Mouse (Mus musculus) adrenal gland, postnatal 14 days (tissue): ENCODE measurements around the gene Naa15. TPM values are rescaled to one million over a fixed set of nuclear protein-coding genes. Genes with fewer than 3 reads are reported as not detected.
A peak's percentile ranks its signal among the peaks of the same experiment; 100 is the strongest.
"Not testable (repeated sequence)": the region's sequence is repeated elsewhere in the genome, so short reads cannot be mapped to it uniquely, and the experiment has no call there.

Experiments
- DNase-seq: peaks from one replicate; pipeline ENCODE4 v3.0.0; 2021; ENCODE audit warnings: mixed read lengths
- total RNA-seq: library from RNA; stranded (reverse); gene quantifications from 2 replicates; pipeline ENCODE4 v1.2.3, GENCODE M21; 2021

The Naa15 gene
- total RNA-seq, 1 experiment from 2014 or later, result 47.8 TPM

DNA sequence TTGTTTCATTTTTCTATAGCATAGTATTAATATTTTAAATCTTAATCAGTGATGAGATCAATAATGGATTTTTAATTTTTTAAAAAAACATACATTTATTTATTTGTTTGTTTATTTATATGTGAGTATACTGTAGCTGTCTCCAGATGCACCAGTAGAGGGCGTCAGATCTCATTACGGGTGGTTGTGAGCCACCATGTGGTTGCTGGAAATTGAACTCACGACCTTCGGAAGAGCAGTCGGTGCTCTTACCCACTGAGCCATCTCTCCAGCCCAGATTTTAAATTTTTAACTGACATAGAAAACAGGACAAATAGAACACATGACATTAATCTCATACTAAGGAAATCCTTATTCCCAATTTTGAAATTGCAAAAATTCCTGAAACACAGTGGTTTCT, 19.4 kb downstream of the Naa15 start:
- not testable (repeated sequence) for DNase-seq

DNA sequence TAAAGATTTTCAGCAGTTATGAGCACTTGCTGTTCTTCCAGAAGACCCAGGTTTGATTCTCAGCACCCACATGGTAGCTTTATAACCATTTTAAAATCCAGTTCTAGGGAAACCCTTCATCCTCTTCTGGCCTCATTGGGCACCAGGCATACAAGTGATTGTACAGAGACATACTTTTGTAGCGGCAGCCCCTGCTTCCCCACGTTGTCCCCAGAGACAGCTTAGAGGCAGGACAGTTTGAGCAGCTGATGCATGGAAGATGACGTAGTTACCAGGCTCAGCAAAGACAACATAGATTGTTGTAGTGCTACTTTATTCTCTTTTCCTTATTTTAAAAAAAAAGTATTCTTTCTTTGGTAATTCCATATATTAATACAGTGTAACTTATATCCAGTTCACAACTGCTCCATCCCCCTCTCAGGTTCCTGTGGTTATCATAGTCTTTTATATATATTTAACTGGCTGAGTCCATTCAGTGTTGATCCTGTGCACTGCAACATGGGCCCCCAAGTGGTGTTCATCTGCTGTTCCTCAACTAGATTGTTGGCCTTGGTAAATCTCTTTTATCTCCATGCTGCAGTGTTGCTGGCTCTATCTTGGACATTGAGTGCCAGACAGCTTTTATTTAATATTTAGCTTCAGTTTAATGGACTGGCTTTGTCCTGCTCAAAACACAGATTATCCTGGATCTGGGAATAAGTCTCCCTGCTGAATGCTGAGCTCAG, 20.1 kb downstream of the Naa15 start:
- no peak for DNase-seq

DNA sequence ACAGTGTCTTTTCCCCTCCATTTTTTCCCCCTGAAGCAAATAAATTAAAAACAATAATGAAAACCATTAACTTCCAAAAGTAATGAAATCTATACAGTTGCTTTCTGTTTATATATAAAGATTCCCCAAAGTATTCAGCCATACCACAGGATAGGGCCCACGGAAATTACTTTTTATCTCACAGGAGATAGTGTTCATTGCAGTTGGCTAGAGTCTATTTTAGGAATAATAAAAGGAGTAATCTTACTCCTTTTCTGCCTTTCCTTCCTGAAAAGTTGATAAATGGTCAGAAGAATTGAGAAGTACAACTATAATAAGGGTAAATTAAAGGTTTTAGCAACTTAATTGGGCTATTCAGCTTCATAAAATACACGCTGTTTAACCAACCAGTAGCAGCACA, 53.6 kb downstream of the Naa15 start:
- no peak for DNase-seq

DNA sequence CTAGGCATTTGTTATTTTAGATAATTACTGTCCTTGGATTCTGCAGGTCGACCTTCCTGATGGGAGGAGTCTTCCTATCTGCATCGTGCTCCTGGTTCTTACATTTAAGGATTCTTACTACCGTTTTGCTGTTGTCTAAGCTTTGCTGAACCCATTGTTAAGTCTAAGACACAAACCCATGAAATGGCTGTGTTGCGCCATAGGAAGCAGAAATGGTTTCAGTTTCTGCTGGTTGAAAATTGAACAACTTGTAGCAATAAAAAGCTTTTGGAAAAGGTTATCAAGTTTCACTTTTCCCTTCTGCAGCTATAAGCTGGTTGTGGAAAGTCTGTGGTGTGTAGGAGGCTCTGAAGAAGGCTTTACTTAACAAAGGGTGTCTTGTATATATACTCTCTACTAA, 60.8 kb downstream of the Naa15 start:
- no peak for DNase-seq

DNA sequence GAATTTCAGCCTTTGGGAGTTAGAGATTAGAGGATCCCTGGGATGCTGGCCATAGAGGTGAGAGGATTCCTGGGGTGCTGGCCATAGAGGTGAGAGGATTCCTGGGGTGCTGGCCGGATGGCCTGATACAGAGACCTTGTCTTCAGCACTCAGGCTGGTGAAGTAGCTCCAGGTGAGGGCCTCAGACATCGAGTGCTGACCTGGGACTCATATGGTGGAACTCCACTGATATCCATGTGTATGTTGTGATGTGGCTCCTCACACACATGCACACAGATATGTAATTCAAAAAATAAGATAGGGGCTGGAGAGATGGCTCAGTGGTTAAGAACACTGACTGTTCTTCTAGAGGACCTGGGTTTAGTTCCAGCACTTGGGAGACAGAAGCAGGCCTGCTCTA, 64.9 kb downstream of the Naa15 start:
- DNase-seq, result no peak

DNA sequence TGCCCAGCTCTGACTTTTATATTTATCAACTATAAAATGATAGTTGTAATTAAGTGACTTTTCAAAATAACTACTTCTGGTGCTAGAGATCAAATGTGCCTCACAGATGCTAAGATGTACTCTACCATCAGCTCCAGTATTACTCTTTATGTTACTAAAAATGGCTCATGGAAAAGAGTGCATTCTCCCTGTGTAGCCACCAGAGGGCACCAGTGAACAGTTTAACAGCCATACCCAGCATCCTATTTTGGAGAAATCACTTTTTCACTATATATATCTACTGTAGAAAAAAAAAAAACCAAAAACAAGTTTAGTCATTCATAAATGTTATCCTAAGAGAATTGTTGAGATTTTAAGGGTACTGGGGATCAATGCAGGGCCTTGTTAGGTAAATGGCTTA, 66.1 kb downstream of the Naa15 start:
- peak; percentile 66 for DNase-seq

DNA sequence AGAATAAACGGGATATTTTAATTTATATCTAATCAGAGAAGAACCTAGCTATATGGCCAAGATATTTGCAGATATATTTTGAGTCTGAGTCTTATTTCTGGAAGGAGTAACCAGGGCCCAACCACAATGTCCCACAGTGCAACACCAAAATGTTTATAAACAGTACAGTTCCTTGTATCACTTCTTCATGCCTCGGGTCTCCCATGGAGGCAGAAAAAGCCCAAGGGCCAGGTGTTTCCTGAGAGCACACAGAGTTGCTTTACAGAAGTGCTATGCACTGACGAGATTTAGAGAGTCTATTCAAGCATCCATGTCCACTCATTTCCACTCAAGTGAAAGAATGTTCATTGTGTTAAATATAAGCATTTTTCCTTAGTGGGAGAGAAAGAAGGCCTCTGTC, 66.9 kb downstream of the Naa15 start:
- DNase-seq, result no peak

DNA sequence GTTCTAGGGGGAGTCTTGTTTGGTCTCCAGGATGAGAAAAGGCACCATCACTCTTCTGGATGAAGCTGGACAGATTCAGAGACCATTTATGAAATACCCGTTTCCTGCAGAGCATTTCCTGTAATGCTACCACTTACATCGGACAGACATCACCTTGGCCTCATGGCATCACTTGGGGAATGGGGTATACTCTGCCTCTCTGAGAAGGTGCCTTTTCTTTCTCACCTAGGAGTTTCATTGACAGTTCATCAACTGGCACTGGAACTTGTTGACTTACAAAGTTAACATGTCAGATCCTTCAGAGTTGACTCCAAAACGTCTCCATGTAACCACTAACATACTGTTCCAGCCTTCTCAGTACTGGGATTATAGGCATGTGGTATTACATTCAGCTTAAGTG, 67.8 kb downstream of the Naa15 start:
- no peak for DNase-seq

DNA sequence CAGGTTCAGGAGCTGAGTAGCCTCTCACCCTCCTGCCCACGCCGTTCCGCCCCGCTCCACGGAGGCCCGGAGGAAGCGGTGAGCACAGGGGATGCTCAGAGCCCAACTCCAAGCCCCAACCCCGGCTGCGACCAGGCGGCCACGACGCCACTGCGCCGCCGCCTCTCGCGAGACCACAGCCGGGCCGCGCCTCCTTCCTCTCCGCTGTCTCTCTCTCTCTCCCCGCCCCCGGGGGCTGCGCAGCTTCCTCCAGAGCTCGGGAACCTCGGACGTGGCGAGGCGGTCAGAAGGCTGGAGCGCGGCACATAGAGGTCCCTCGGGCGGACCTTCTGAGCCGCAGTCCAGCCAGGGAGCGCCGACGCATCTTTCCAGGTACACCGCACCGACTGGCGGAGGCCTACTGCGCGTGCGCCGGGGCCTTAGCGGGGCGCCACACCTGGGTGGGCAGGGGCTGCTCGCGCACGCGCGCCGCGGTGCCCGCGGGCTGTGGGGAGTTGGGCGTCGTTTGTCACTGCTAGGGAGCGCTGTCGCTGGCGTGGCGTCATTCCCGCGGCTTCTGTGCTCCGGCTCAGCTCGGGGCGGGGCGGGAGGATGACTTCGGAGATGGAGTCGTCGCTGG, 68.9 kb downstream of the Naa15 start, which contains the start of gene Rab33b:
Rab33b (plus strand) TSS at position 180 of the 619 bp plus-strand sequence.
- DNase-seq, result peak; percentile 99

DNA sequence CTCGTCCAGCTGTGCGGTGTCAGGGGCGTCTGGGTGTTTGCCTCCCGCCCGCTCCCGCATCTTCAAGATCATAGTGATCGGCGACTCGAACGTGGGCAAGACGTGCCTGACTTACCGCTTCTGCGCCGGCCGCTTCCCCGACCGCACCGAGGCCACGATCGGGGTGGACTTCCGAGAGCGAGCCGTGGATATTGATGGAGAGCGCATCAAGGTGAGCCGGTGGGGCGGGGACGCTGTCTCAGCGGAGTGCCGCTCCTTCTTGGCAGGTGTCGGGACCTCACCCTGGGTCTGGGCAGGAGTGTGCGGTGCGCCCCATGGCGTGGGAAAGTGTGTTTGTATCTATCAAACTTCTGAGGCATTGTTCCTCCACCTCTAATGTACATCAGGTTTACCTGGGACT, 69.4 kb downstream of the Naa15 start:
- no peak for DNase-seq

DNA sequence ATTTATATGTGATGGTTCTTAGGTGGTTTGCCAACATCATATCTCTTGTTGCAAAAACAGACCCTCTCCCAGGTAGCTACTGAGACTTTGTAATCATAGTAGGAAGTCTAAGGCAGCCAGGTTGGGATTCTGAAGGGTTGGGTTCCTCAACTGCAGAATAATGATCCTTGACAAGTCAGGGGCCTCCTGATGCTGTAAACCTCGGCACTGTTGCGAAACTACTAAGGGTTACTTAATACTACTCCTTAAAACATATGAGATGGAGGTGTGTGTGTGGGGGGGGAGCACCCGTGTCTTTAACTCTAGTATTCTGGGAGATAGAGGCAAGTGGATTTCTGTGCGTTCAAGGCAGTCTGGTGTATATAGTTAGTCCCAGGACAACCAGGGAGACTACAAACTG, 70.4 kb downstream of the Naa15 start:
- no peak for DNase-seq

DNA sequence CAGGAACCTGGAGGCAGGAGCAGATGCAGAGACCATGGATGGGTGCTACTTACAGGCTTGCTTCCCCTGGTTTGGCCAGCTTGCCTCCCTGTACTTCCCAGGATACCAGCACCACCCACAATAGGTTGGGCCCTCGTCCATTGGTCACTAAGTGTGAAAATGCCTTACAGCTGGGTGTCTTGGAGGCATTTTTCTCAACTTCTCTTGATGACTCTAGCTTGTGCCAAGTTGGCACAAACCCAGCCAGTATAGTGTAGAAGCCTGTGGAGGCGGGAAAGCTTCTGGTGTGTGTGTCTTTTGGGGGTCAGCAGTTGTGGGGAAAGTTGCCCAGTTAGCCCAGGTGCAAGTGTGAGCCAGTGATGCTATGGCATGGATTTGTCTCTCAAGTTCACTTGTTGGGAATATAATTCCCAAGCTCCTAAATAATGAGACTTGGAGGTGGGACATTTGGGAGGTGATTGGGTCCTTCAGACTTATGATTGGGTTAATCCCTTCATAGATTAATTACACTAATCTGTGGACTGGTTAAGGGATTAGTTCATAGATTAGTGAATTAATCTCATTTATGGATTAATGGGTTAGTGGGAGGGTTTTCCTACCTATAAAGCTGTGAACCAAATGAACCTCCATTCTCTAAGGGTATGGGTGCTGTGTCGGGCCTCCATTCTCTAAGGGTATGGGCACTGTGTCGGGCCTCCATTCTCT, 71.7 kb downstream of the Naa15 start:
- no peak for DNase-seq

DNA sequence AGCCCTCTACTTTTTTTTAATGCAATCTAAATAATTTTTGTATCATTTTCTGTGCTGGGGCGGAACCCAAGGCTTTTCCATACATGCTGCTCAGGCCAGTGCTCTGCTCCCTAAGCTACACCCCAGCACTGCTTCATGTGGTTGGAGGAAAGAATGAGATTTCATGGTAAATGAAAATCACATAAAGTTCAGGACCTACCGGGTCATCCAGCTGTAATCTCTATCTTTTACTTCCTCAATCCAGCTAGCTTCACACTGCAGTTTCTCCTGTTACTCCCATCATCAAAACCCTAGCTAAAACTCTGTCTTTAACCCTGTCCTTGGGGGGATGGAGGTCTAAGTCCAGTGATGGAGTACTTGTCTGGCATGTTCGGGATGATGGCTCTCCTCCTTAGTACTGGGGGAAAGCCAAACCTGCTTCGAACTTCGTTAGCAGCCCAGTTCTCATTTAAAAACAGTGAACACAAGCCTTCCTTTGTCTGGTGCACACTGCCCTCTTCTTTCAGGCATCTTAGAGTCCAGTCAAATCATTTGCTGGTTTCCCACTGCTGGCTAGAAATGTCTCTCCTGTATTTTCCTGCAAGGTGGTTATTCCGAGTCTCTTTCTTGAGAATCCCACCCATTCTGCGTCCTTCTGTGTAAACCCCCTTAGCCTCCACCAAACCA, 75.3 kb downstream of the Naa15 start:
- DNase-seq, result no peak

DNA sequence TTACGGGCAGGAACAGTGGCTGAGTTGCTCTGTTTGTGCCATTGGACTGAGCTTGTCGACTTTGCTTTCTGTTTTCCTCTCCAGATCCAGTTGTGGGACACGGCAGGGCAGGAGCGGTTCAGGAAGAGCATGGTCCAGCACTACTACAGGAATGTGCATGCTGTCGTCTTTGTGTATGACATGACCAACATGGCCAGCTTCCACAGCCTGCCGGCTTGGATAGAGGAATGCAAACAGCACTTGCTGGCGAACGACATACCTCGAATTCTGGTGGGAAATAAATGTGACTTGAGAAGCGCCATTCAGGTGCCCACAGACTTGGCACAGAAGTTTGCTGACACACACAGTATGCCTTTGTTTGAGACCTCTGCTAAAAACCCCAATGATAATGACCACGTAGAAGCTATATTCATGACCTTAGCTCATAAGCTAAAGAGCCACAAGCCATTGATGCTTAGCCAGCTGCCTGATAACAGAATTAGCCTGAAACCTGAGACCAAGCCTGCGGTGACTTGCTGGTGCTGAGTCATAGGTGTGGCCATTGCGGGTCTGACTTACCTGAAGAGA, 78.4 kb downstream of the Naa15 start:
- DNase-seq, result no peak

DNA sequence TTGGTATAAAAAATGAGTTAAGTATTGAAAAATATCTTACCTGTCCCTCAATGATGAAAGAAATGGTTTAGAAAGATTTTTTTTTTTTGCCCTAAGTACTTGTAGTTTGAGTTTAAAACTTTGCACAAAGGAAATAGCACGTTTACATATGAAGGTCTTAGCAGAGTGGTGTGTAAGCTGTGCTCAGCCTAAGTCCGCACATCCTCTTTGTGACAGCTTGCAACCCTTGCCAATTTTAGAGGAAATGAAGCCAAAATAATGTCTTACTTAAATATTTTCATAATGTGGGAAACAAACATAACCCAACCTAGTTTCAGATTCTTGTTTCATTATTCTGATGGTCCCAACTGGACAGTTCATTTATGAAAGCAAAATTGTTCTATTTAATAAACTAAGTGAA, 79.5 kb downstream of the Naa15 start:
- DNase-seq, result no peak

DNA sequence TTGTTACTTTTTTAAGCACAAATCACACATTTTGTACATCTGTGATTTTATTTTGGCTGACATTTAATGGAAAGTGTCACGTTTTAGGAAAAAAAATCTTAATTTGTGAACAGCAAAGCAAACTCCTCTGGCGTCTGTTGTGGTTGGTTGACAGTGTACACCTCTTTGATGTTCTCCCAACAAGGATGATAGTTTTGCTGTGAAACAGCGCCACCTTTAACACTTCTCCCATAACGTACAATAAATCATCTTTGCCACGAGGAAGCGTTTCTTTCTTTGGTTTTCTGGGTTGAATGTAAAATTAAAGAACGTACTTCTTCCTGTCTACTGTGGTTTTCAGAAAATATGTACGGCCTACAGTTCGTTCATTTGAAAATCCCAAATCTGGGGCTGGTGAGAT, 80.7 kb downstream of the Naa15 start:
- no peak for DNase-seq

DNA sequence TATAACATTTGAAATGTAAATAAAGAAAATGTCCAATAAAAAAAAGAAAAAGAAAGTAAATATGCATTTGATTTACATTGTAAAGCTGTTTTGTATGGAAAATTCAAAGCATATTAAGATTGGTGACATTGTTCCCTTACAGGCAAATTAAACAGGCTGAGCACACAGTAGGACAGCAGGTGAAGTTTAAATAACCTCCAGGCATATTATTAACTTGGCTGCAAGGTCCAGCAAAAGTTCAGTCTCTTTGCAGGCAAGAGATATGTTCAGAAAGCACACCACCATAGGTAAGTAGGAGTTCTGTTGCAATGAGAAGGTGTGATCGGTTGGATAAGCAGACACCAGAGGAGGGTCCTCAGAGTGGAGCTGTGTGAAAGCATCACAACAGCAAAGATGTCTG, 83.0 kb downstream of the Naa15 start:
- DNase-seq, result no peak

DNA sequence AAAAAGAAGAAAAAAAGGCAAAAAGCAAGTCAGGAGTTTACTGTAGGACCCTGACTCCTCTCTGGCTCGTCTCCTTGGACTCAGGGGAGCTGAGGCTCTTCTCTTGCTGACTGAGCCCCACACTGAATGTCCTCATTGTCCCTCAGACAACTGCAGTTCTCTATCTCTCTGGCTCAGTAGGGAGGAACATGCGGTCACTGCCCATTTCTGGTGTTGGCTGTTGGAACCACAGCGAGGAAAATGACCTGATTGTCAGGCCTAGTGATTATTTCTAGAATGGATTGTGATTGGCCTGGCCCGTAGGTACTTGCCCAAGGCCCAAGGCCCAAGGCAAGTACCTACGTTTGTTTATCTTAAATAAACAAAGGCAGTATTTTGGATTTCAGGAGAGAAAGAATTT, 83.7 kb downstream of the Naa15 start:
- DNase-seq, result no peak

DNA sequence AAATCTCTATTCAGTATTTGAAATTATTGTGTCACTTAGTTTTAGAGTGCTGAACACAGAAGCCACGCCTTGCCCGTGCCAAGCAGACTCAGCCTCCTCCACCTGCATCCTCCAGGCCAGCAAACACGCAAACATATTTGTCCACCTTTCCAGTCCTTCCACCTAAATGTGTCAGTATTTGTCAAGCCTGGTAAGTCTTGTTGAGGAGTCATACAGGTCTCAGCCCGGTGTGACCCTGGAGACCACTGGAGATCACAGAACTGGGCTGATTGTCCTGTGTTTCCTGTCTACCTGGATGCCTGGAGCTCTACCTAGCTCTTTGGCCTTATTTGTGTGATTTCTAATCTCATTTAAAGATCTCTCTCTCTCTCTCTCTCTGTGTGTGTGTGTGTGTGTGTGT, 84.9 kb downstream of the Naa15 start:
- no peak for DNase-seq

DNA sequence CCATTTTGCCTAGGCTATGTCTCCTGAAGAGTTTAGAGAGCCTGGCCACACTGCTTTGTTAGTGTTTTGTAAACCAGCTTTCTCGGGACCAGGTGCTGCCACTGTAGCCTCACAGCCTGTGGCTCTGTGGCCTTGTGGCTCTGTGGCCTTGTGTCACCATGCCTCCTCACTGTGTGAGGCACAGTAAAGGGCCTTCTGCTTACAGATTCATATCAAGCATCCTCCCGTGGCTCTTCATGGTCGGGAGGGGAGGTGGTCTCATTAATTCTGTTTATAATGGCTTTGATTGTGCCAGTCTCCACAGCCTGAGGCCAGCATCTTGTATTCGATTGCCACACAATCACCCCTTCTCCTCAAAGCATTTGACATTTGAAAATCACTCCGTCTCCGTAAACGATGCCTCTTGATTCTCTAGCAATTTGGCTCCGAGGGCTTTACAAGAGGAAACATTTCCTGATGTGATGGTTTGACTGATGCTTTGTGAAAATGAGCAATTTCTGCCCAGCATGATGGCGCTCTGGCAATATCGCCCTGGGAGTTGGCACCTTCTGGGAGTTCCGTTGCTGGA, 89.5 kb downstream of the Naa15 start:
- DNase-seq, result no peak

DNA sequence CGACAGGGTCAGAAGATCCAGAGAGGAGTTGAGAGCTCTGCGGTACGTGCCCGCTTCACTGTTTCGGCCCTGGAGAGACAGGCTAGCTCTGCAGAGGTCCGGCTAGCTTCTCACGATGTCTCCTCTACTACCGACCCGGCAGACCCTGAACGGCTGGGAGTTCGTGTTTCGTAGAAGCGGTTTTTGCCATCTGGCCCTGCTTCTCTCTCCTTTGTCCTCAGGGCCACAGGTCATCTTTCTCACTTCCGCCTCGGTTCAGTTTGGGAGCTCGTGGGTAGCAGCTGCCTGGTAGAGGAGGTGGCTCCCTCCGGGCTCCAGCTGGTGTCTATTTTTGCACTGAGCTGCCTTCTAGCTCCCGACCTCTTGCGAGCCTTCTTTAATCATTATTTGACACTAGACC, 90.5 kb downstream of the Naa15 start:
- DNase-seq, result no peak

DNA sequence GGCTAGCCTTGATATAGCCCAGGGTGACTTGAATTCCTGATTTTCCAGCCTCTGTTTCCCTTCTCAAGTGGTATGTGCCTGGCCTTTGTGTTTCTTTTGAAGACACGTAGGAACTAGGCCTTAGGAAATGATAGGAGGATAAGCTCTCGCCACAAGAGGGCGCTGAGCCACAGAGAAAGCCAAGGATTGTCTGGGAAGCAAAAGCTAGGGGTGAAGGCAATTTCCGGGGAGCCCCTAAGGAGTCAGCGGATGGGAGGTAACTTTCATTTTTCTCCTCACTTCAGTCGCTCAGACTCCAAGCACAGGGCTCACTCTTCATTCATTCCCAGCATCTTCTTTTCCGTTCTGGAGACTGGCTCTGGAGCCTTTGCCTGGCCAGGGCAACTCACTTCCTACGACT, 96.0 kb downstream of the Naa15 start:
- DNase-seq, result peak; percentile 88
